Mouse (Mus musculus): ENCODE results near the gene Vps37d.
"Not testable (repeated sequence)": the region's sequence is repeated elsewhere in the genome, so short reads cannot be mapped to it uniquely, and the experiment has no call there.

Vps37d gene

GRCm38 (mm10) chr5:135073349-135074150 lies 4.5 kb downstream of the Vps37d start:
- no peak for DNase-seq

GRCm38 (mm10) chr5:135072720-135073119 lies 5.3 kb downstream of the Vps37d start:
- DNase-seq, result no peak

GRCm38 (mm10) chr5:135072061-135072460 lies 6.0 kb downstream of the Vps37d start:
- DNase-seq, result no peak

GRCm38 (mm10) chr5:135070448-135070847 lies 7.6 kb downstream of the Vps37d start:
- DNase-seq, result no peak

- no peak for DNase-seq
Measured at GRCm38 (mm10) chr5:135066008-135066407, 12.1 kb downstream of the Vps37d start.

DNA sequence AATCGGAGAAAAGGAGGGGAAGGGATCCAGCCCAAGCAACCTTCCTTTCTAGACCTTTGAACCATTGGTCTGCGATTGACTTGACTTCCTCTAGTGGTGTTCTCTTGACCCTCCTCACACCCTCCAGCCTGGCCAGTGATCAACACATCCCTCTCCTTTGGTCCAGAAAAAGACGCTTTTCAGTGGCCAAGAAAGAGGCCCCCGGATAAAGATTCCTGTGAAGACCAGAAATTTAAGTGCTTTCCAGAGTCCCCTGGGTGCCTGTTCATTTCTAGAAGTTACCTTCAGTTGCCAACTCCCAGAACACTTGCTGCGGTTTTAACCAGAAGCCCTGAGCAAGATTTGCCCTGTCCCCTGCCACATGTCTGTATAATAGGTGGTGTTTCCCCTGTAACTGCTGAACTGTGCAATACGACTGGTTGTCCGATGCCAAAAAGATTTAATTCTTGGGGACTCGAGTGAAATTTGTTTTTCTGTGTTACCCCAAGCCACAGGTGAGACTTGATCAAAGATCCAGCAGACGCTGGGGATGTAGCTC lies 13.1 kb downstream of the Vps37d start, which contains the start of gene Bud23:
TSS of gene Bud23 (minus strand) at position 51 of the 538 bp plus-strand sequence.
- not testable (repeated sequence) for DNase-seq

DNA sequence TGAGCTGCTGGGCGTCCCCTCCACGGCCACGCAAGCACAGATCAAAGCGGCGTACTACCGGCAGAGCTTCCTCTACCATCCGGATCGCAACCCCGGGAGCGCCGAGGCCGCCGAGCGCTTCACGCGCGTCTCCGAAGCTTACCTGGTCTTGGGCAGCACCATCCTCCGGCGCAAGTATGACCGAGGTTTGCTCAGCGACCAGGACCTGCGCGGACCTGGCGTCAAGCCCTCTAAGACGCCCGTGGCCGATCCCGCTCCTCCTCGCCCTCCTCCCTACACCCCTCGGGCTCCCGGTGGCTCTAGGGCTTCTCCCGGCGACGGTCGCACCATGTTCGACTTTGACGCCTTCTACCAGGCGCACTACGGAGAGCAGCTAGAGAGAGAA lies 13.7 kb downstream of the Vps37d start:
- DNase-seq, result no peak

DNA sequence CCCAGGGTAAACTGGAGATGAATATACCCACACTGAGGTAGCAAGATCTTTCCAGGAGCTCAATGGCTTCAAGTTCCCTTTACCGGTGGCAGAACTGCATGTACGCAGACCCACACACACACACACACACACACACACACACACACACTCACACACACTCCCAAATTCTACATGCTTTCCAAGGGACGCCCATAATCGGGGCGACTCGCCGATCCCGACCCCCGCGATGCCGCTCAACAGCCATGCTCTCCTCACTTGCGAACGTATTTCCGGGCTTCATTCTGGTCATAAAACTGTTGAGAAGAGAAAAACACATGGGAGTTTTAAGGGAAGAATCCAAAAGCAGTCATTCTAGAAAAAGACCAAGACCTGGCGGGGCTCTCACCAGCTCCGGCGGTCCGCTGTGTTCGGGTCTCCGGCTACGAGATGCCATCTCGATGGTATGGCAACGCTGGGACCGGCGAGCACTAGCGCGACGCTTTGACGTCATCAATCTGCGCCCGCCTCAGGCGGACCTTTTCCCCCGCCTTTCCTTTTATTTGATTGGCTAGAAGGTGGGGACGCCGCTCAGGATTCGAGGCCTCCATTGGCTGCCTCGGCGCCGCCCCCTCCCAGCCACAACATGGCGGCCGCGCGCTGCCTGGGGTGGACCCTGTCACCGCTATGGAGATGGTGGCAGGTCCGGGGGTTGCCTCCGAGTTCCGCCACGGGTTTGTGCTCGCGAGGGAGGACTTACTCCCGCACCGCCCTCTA lies 14.3 kb downstream of the Vps37d start, which contains the start of gene Dnajc30:
TSS of gene Dnajc30 (plus strand) at position 574 of the 753 bp plus-strand sequence.
- DNase-seq, result peak; percentile 96

DNA sequence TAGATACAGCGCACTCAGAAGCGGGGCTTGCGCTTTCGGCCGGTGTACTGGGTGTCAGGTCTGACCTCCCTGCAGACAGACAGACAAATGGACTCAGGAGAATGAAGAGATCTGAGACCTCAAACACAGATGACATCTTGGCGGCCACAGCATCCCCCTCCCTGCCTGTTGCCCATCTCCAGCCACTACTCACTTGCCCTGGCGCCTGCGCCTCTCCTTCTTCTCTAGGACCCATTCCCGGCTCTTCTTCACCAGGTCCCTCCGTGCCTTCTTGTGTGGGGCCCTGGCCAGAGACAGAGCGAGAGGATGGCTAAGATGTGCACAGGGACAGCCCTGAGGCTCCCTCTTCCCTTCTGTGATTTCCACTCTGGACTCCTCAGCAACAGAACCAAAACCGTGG lies 24.7 kb downstream of the Vps37d start:
- DNase-seq, result no peak

GRCm38 (mm10) chr5:135049268-135049667 lies 28.8 kb downstream of the Vps37d start:
- DNase-seq, result not testable (repeated sequence)

- no peak for DNase-seq
Measured at GRCm38 (mm10) chr5:135048539-135048938, 29.5 kb downstream of the Vps37d start.

DNA sequence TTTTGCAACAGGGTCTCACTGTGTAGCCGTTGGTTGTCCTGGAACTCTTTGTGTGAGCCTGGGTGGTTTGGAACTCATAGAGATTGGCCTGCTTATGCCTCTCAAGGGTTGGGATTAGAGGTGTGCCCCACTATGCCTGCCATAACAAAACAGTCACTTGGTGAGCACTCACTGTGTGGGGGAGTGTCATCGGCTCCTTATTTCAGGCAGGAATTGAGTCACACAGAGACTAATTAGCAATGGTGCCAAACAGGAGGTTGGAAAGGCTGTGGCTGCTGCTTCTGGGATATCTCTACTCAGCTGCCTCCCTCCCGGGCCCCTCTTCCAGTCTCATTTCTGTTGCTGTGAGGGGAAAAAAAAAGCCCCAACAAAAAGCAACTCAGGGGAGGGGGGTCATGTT lies 33.5 kb downstream of the Vps37d start:
- no peak for DNase-seq

GRCm38 (mm10) chr5:135042105-135042788 lies 35.8 kb downstream of the Vps37d start:
- DNase-seq, result no peak

- DNase-seq, result no peak
Measured at GRCm38 (mm10) chr5:135040777-135041176, 37.3 kb downstream of the Vps37d start.

GRCm38 (mm10) chr5:135040059-135040458 lies 38.0 kb downstream of the Vps37d start:
- DNase-seq, result no peak

GRCm38 (mm10) chr5:135039541-135039940 lies 38.5 kb downstream of the Vps37d start:
- DNase-seq, result no peak

DNA sequence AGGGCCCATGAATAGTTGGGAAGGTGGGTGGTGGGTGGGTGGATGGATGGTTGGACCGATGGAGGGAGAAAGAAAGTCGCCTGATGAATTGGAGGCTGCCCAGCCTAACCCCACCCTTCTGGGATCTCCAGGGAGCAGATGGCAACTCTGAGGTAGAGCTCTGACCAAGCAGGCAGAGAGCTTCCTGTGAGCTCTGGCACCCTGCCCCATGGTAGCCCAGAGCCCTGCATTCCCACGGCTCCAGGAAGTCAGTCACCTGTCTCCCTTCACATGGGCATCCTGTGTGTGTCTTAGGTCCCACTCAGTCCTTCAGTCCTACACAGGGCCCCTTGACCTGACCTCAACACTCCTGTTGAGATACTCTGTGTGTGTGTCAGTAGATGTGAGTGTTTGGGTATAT lies 40.1 kb downstream of the Vps37d start:
- no peak for DNase-seq

DNA sequence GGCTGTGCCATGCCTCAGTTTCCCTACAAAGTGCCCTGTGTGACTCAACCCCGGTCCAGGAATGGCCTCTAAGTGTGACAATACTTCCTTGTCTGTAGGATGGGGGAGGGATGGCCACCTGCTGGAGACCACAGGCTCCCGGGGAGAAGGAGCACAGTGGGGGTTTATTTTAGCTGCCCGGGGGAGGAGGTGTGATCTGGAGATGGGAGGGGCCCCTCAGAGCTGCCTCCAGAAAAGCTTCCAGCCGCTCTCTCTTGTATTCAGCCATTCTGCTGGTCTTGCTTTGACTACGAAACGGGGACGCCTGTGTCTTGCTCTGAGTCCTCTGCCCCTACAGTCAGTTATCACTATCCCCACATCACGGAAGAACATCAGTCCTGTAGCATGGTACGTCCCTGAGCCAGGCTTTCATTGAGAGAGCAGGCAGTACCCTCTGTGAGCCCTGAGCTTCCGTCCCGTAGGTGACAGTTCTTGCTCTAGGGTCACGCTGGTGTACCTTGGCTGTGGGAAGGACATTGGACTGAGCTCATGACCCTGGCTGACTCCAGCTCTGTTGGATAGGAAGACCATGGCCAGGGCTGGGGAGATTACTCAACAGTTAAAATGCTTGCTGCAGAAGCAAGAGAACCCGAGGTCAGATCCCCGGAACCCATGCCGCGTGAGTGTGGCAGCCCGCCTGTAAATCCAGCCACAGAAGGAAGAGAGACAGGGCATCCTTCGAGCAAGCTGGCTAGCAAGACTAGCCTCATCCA lies 42.3 kb downstream of the Vps37d start:
- peak; percentile 53 for DNase-seq

GRCm38 (mm10) chr5:135034593-135034992 lies 43.5 kb downstream of the Vps37d start:
- no peak for DNase-seq

DNA sequence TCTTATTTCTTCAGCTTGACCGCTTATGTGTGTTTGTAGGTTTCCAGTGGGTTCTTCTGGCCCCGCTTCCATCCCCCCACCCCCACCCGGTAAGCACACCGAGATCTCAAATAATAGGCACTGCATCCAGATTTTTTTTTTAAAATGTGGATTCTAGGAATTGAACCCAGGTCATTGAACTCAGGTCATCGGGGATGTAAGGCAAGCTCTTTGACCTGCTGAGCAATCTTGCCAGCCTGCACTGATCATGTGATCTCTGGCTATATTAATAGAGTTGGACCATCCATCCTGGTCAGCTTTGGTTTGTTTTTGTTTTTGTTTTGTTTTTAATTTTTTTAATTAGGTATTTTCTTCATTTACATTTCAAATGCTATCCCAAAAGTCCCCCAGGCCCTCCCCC lies 45.5 kb downstream of the Vps37d start:
- DNase-seq, result no peak

DNA sequence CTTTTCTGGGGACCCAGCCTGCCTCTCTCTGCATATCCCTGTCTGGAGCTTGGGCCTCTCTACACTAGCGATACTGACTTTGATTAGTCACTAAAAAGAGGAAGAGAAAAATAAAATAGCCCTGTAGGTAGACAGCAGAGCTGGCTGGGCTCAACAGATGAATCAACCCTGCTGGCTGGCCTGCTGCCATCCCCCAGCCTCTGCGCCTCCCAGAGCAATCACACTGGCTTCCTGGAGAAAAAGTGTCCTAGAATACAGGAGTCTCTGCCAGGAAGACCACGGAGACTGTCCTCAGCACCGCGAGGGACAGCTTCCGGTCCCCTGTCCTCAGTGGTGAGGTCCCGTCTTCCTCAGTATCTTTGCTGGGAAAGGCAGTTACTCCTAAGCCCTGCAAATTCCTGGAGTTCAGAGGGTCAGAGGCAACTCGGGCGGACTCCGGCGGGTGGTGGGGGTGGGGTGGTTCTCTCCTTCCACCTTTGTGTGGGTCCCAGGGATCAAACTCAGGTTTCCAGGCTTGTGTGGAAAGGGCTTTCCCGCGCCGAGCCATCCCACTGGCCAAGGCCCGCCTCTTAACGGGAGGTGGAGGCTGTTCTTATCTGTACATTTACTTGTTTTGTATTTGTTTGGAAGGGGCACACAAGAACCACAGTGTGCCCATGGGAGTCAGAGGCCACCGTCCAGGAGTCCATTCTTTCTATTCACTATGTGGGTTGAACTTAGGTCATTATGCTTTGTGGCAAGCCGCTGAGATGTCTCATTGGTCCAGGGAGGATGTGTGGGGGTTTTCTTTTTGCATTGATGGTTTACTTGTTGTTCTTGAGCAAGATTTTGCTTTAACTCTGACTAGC lies 48.8 kb downstream of the Vps37d start:
- DNase-seq, result no peak
